Mouse (Mus musculus) gastrocnemius, postnatal 36 days (tissue): ENCODE results near the gene Zscan26. TPM values are rescaled to one million over a fixed set of nuclear protein-coding genes. Genes with fewer than 3 reads are reported as not detected.
"Not testable (repeated sequence)": the region's sequence is repeated elsewhere in the genome, so short reads cannot be mapped to it uniquely, and the experiment has no call there.

ENCODE experiments used
- DNase-seq, 2 experiments: peaks; one replicate each; pipeline ENCODE4 v3.0.0; 2022
- intact Hi-C: fragments of 180-260 bp; cut with DNase I; formaldehyde crosslinking; loops from one replicate; pipeline ENCODE4 v1.15.1; 2025
- microRNA-seq, 2 experiments: library from miRNA; unstranded; fragments of <30 nt; microRNA quantifications; one replicate each; pipeline ENCODE4 v1.2.0; 2021
- total RNA-seq, 2 experiments: library from RNA; stranded (reverse); gene quantifications; 2 replicates each; pipeline ENCODE4 v1.2.3; 2021

The Zscan26 gene
- total RNA-seq, 2 experiments from 2014 or later, result 8.8 to 11.9 TPM

DNA sequence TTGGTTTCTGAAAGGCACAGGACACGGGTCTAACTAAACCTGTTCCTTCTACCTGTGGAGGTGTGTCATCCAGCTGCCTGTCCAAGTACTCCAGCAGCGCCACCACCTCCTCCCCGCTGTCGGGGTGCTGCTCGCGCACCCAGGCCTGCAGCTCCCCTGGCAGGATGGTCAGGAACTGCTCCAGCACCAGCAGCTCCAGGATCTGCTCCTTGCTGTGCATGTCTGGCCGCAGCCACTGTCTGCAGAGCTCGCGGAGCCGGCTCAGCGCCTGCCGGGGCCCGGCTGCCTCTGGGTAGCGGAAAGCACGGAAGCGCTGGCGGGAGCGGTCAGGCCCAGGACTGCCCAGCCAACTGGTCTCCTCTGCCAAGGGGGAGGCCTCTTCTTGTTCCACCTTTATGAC is 57.5 kb downstream of the Zscan26 start:
- intact Hi-C loops, result not testable (repeated sequence)
- DNase-seq, result peak in 1 of 2 experiments; percentile 19

DNA sequence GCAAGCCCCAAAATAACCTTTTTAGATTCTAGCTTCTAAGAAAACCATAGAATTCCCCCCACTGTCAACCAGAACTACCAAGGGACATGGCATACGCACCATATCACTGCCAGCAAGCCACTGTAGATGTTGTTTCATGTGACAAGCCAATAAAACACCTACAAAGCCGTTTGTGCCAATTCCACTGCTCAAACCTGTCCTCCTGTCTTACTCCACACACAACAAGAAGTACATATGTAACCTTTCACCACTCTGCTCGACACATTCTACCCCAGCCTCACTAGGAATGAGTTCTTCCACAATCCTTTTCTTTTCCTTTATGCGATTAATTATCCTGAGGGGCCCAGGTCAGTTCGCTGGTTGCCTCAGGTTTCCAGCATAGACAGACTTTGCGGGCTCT is 57.9 kb downstream of the Zscan26 start:
- intact Hi-C loops, result no loop called here
- no peak for DNase-seq

DNA sequence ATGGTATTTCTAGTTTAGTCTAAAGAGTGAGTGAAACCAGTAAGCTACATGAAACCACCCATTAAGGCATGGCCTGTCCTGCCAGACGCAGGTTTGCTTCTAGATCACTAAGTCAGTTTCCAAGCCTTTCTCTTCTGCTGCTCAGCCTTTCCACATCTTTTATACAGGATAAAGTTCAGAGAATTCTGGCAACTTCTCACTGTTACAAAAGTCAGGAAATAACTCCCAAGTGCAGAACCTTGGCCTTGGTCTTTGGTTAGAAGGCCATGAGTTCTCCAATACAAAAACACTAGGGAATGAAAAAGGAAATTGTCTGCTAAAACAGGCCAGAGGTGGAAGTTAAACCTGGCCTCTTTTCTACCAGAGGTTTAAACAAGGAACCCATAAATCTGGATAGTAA is 58.3 kb downstream of the Zscan26 start:
- intact Hi-C loops, result no loop called here
- DNase-seq, result no peak

Small RNAs within 50 kb of the gene (microRNA-seq; reads per million reads assigned to microRNA genes)
- gene Mir1896, result 0 reads per million in 2 experiments
- gene Mir6942, result 0 reads per million in 2 experiments

Other genes with a start within 250 kb of the Zscan26 start
- not detected for gene Gpx5, start 161.0 kb downstream of the Zscan26 start, total RNA-seq
- not detected for gene Gpx6, start 141.6 kb downstream of the Zscan26 start, total RNA-seq
- not detected for gene Olfr1367, start 106.8 kb downstream of the Zscan26 start, total RNA-seq
- 1 to 10 TPM; 4.7 to 6.7 TPM for gene Zscan12, start 90.9 kb downstream of the Zscan26 start, total RNA-seq
- gene Zkscan3, start 51.0 kb downstream of the Zscan26 start, total RNA-seq, result 10 to 100 TPM; 14.7 to 14.9 TPM
- under 1 TPM; 0.20 to 0.36 TPM for gene Pgbd1, start 12.7 kb downstream of the Zscan26 start, total RNA-seq
- under 1 TPM in 1 of 2 experiments, not detected in 1; 0.17 TPM for gene Nkapl, start 14.8 kb upstream of the Zscan26 start, total RNA-seq
- gene Zkscan4, start 25.2 kb upstream of the Zscan26 start, total RNA-seq, result under 1 TPM; 0.25 to 0.43 TPM
- gene Gm10065, start 25.7 kb upstream of the Zscan26 start, total RNA-seq, result not detected
- 10 to 100 TPM; 21.6 to 22.8 TPM for gene AK157302, start 41.5 kb upstream of the Zscan26 start, total RNA-seq
- gene Gm11273, start 47.7 kb upstream of the Zscan26 start, total RNA-seq, result 100 to 1,000 TPM; 119 to 122 TPM
- 1 to 10 TPM; 4.0 to 6.2 TPM for gene Zkscan8, start 77.4 kb upstream of the Zscan26 start, total RNA-seq
- not detected for gene Olfr1366, start 89.1 kb upstream of the Zscan26 start, total RNA-seq
- gene Olfr1535, start 106.2 kb upstream of the Zscan26 start, total RNA-seq, result not detected
- not detected for gene Olfr1364, start 128.0 kb upstream of the Zscan26 start, total RNA-seq
- gene Olfr1362, start 160.3 kb upstream of the Zscan26 start, total RNA-seq, result not detected
- not detected for gene Olfr11, start 188.8 kb upstream of the Zscan26 start, total RNA-seq
- not detected for gene Olfr1361, start 209.7 kb upstream of the Zscan26 start, total RNA-seq
- not detected for gene Olfr1360, start 223.7 kb upstream of the Zscan26 start, total RNA-seq
- gene Olfr1359, start 244.4 kb upstream of the Zscan26 start, total RNA-seq, result not detected